Comparison of ENCODE assay signal across 10 mouse cellular contexts in the genomic region with DNA sequence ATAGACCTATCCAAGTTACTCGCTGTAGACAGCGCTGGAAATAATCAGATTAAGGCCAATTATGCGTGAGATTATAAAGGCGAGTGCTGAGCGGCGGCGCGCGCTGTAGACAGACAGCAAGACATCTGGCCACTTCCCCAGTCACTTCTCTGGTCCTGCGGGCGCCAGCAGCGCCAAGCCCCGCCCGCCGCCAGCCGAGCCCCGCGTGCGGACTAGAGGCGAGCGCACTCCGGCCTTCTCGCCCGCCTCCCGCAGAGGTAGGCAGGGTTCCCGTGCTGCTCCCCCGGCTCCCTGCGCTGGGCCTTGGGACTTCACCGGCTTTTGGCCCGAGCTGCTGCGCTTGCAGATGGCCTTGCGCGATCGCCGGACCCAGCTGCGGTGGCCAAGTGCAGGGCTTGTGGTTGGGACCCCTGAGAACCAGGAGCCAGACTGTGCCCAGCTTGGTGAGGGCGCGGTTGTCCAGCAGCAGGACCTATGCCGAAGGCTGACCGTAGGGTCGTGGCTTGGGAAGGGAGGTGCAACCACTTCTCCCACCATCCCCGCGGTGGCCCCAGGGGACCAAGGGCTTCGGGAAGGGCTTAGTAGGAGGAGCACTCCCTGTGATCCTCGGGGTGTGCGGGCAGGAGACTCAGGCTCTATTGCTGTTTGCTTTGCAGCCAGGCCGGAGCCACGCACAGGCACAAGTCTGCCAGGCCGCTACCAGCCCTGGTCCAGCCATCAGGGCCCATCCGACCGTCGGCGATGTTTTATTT. TPM values are rescaled to one million over a fixed set of nuclear protein-coding genes. Genes with fewer than 3 reads are reported as not detected.
DNase-seq lines count a peak whose midpoint lies in the region; ATAC-seq and TF ChIP-seq lines count a peak whose summit lies in the region.
"Had no signal": no experiment of that assay in that cellular context is flagged by ENCODE, and none has a peak within 500 bp of the region (broad histone marks: within the 10 kb centered on the region; RNA-seq: fewer than 3 reads in every experiment).

A gene (plus strand): TSS at position 118 of the 752 bp plus-strand sequence.

- no peak within 1 kb of the TSS for H3K9ac ChIP-seq in lung, postnatal 0 days (replicated peaks; ENCODE audit: low read depth)

- DNase-seq in adrenal gland, adult (ENCODE audit: inconsistent age in 2 of 2, low spot score in 1 of 2): peak; percentile 39 to 75
- no peak for DNase-seq in adrenal gland, postnatal 4 days (ENCODE audit: low spot score in 2 of 2)
- no peak for DNase-seq in lung, postnatal 0 days (ENCODE audit: low spot score)
- no peak for DNase-seq in lung, postnatal 10 days
- peak; percentile 29 for DNase-seq in kidney, postnatal 10 days
- no peak for DNase-seq in left cerebral cortex, postnatal 14 days (ENCODE audit: low spot score in 2 of 2)
- DNase-seq in gastrocnemius, postnatal 36 days: no peak

- intact Hi-C loops in left cerebral cortex, postnatal 14 days (cut with DNase I): loop anchor here (10.0 kb wide), 4 partner anchors 205 to 605 kb away; no protein-coding TSS in a partner anchor
- intact Hi-C loops in gastrocnemius, postnatal 36 days (cut with DNase I): loop anchor here (10.0 kb wide), 1 partner anchor 275 kb away; a partner anchor contains a TSS

- H3K4me2 ChIP-seq in lung, postnatal 0 days (replicated peaks; ENCODE audit: low read depth, low read length): no peak within 1 kb of the TSS

- peaks cover 43% of the 10 kb centered on the region for H3K27me3 ChIP-seq in lung, postnatal 0 days (replicated peaks; ENCODE audit: insufficient read depth, low read length)
- H3K27me3 ChIP-seq in testis, adult 2 months (ENCODE audit: control insufficient read depth, insufficient read depth, low read length): peaks cover 3% of the 10 kb centered on the region; the same call in 1 of the 2 replicates

- no peaks in the 10 kb centered on the region for H3K36me3 ChIP-seq in lung, postnatal 0 days (ENCODE audit: insufficient read depth, low read length)
- H3K36me3 ChIP-seq in testis, adult 2 months (ENCODE audit: control insufficient read depth, insufficient read depth, low read length): no peaks in the 10 kb centered on the region

- no peak for TF ChIP-seq POLR2A in testis, adult 2 months (IDR thresholded peaks at IDR 0.05; ENCODE audit: control insufficient read depth, low read depth, low read length)

- no peak within 1 kb of the TSS for H3K27ac ChIP-seq in lung, postnatal 0 days (ENCODE audit: low read length)
- no peak within 1 kb of the TSS for H3K27ac ChIP-seq in testis, adult 2 months (ENCODE audit: control insufficient read depth, insufficient read depth, low read depth, low read length)

- no peaks in the 10 kb centered on the region for H3K9me3 ChIP-seq in lung, postnatal 0 days (ENCODE audit: low read length)

- 1% methylated on average over 51 of the region's 53 CpGs for WGBS in lung, postnatal 0 days

- no peaks in the 10 kb centered on the region for H3K4me1 ChIP-seq in lung, postnatal 0 days (ENCODE audit: insufficient read depth, low read depth, low read length)
- peaks cover 15% of the 10 kb centered on the region for H3K4me1 ChIP-seq in testis, adult 2 months (ENCODE audit: control insufficient read depth, insufficient read depth, low read length)

- no peak for TF ChIP-seq EP300 in lung, postnatal 0 days (IDR thresholded peaks at IDR 0.05)

- TF ChIP-seq CTCF in lung, postnatal 0 days (IDR thresholded peaks at IDR 0.05): no peak
- no peak for TF ChIP-seq CTCF in testis, adult 2 months (IDR thresholded peaks at IDR 0.05; ENCODE audit: control insufficient read depth, insufficient read depth, insufficient replicate concordance, low read depth, low read length)

- ATAC-seq in lung, postnatal 0 days: no peak

- peak within 1 kb of the TSS; percentile 2; the same call in 1 of the 2 replicates for H3K4me3 ChIP-seq in lung, postnatal 0 days (ENCODE audit: low read depth, low read length)
- H3K4me3 ChIP-seq in testis, adult 2 months (ENCODE audit: control insufficient read depth, low read depth, low read length): peak within 1 kb of the TSS; percentile 8; the same call in 1 of the 2 replicates
- H3K4me3 ChIP-seq: myocyte had no signal

RNA-seq across cellular contexts. Expression of the gene that starts here (rescaled TPM):
- 1 to 10 TPM in 1 of 2 experiments, under 1 TPM in 1; 0.93 to 1.0 TPM for total RNA-seq in adrenal gland, postnatal 4 days (2021)
- 0.19 and 0.25 TPM in 2 replicates for polyA plus RNA-seq in lung, postnatal 0 days (2015; fragmentation: Nextera tagmentation; extraction: Ambion mirVana)
- polyA plus RNA-seq in testis, adult 2 months (2012; rRNA removed): not detected in 2 replicates
- not detected for total RNA-seq in left cerebral cortex, postnatal 14 days (2021)
- not detected for total RNA-seq in gastrocnemius, postnatal 36 days (2021)
- total RNA-seq: common myeloid progenitor, adult 5-6 weeks had no signal
- polyA plus RNA-seq: myocyte had no signal

Comparison
In these comparisons a context has a peak if more than half of its experiments do, and no peak if none do; other contexts are left out.
1. DNase-seq: peak in adrenal gland, adult (2 of 2) and kidney, postnatal 10 days (single experiment); none in adrenal gland, postnatal 4 days (0 of 2), lung, postnatal 0 days (single experiment), lung, postnatal 10 days (single experiment), left cerebral cortex, postnatal 14 days (0 of 2) and gastrocnemius, postnatal 36 days (0 of 2).